Mouse (Mus musculus): ENCODE data around the gene Dpp10. TPM values are rescaled to one million over a fixed set of nuclear protein-coding genes. Genes with fewer than 3 reads are reported as not detected.

Dpp10 gene
- total and polyA plus RNA-seq, 3 experiments = not detected

GRCm38 (mm10) chr1:123316886-123317285, 728.5 kb downstream of the Dpp10 start:
- H3K79me2 ChIP-seq (ENCODE audit: control insufficient read depth, insufficient read depth, low read length, poor library complexity) = no peaks in the 10 kb centered on the region
- no peak overlapping the region for H3K4me3 ChIP-seq (ENCODE audit: control insufficient read depth in 1 of 2, insufficient read depth in 1 of 2, low read depth in 2 of 2, low read length in 2 of 2)
- H3K9me3 ChIP-seq (replicated peaks; ENCODE audit: insufficient read depth, low read length) = no peaks in the 10 kb centered on the region
- no peak overlapping the region for H3K27ac ChIP-seq (ENCODE audit: control insufficient read depth, low read depth, low read length)
- no peaks in the 10 kb centered on the region for H3K36me3 ChIP-seq (ENCODE audit: control insufficient read depth in 1 of 2, insufficient read depth in 2 of 2, low read length in 2 of 2)
- DNase-seq (ENCODE audit: low read depth, low spot score) = no peak
- H3K27me3 ChIP-seq (ENCODE audit: control insufficient read depth in 1 of 2, insufficient read depth in 2 of 2, low read length in 2 of 2) = no peaks in the 10 kb centered on the region
- H3K4me1 ChIP-seq (ENCODE audit: control insufficient read depth in 1 of 2, insufficient read depth in 2 of 2, low read length in 2 of 2) = no peaks in the 10 kb centered on the region
- no peak for TF ChIP-seq UBTF (IDR thresholded peaks at IDR 0.05; ENCODE audit: borderline replicate concordance, insufficient read depth, low read depth, low read length)
- TF ChIP-seq CHD2 (IDR thresholded peaks at IDR 0.05; ENCODE audit: low read length) = no peak
- no peak for TF ChIP-seq ZC3H11A (IDR thresholded peaks at IDR 0.05; ENCODE audit: low read depth, low read length)
- TF ChIP-seq SIN3A (IDR thresholded peaks at IDR 0.05; ENCODE audit: low read length) = no peak
- no peak for TF ChIP-seq MYC (IDR thresholded peaks at IDR 0.05; ENCODE audit: low read depth, low read length)
- no peak for TF ChIP-seq E2F4 (IDR thresholded peaks at IDR 0.05; ENCODE audit: borderline replicate concordance, low read depth, low read length)
- no peak for TF ChIP-seq JUND (IDR thresholded peaks at IDR 0.05; ENCODE audit: low read depth, low read length)
- no peak for TF ChIP-seq MEF2A (IDR thresholded peaks at IDR 0.05; ENCODE audit: extremely low read depth, insufficient replicate concordance, low read depth, low read length, poor library complexity, severe bottlenecking)
- TF ChIP-seq TCF12 (IDR thresholded peaks at IDR 0.05; ENCODE audit: low read depth, low read length) = no peak
- TF ChIP-seq ELF1 (IDR thresholded peaks at IDR 0.05; ENCODE audit: low read depth, low read length) = no peak
- TF ChIP-seq GATA1 (IDR thresholded peaks at IDR 0.05; ENCODE audit: low read depth, low read length) = no peak
- TF ChIP-seq USF1 (IDR thresholded peaks at IDR 0.05; ENCODE audit: low read depth, low read length) = no peak
- no peak for TF ChIP-seq CHD1 (IDR thresholded peaks at IDR 0.05; ENCODE audit: low read depth, low read length)
- no peak for TF ChIP-seq MAX (IDR thresholded peaks at IDR 0.05; ENCODE audit: low read length)
- TF ChIP-seq MAFK (IDR thresholded peaks at IDR 0.05; ENCODE audit: borderline replicate concordance, low read depth, low read length) = no peak
- no peak for TF ChIP-seq ETS1 (IDR thresholded peaks at IDR 0.05; ENCODE audit: low read depth, low read length)
- TF ChIP-seq BHLHE40 (IDR thresholded peaks at IDR 0.05; ENCODE audit: borderline replicate concordance, low read depth, low read length) = no peak
- H3K9ac ChIP-seq (ENCODE audit: control insufficient read depth, low read depth, low read length, poor library complexity, severe bottlenecking) = no peak overlapping the region
